Mouse (Mus musculus) CH12F3 (cell line): Measurements from ENCODE around the gene 4930507D05Rik.
"Not testable (repeated sequence)": the region's sequence is repeated elsewhere in the genome, so short reads cannot be mapped to it uniquely, and the experiment has no call there.

ENCODE experiments used
- in situ Hi-C: fragments of 300-500 bp; cut with MboI; formaldehyde crosslinking; loops from 2 replicates; pipeline ENCODE4 v1.14.3; 2020; ENCODE audit warnings: low sequenced_read_pairs

The 4930507D05Rik gene

DNA sequence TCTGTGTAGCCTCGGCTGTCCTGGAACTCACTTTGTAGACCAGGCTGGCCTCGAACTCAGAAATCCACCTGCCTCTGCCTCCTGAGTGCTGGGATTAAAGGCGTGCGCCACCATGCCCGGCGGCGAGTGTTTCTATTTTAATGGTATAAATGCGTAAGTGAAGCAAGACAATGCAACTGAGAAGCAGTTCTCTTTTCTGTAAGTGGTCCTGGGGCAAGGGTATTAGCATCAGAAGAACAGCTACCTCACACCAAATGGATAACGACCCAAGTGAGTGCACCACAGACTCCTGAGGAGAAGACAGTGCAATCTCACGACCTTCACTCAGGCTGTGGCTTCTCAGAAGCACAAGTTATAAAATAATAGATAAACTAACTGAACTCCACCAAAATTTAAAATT is 25.7 kb downstream of the 4930507D05Rik start:
- in situ Hi-C loops = no loop called here

DNA sequence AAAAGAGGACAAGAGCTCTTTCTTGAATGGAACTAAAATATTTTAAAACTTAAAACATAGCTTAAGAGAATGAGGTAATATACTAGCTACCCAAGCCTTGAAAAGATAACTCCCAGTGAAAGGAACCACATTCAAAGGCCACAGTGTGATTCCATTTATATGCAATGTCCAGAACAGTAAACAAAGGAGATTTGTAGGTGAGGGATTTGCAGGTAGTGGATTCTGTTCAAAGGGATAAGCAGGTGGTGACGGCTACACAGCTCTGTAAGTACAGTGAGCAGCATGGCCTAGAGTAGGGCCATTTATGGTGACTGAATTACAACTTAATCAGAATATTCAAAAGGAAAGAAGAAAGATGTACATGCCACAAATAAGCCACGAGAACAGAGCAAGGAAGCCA is 27.7 kb downstream of the 4930507D05Rik start:
- in situ Hi-C loops = no loop called here

DNA sequence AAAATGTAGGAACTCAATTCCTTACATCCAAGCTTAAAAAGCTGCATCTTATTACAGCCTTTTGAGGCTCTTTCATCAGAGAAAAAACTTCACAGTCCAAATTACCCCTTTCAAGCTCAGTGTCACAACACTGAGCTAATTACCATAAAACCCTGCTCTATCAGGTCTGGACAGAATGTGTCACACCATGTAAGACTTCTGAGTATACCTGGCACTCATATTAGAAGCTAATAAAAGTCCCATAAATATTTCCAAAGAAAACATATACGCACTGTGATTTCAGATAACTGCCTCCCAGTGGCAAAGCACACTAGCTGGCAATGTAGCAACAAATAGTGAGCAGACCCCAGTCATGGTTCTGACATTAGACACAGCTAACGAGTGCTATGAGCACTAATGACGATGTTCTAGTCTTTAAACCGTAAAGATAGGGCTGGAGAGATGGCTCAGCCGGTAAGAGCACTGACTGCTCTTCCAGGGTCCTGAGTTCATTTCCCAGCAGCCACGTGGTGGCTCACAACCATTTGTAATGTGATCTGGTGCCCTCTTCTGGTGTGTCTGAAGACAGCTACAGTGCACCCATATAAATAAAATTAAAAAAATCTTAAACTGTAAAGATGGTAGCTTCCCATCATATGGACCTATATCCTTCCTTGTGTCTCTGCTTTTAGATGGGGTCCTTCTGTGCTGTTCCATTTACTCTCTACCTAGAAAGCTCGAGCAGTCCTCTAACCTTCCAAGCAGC is 32.0 kb downstream of the 4930507D05Rik start:
- in situ Hi-C loops = no loop called here

DNA sequence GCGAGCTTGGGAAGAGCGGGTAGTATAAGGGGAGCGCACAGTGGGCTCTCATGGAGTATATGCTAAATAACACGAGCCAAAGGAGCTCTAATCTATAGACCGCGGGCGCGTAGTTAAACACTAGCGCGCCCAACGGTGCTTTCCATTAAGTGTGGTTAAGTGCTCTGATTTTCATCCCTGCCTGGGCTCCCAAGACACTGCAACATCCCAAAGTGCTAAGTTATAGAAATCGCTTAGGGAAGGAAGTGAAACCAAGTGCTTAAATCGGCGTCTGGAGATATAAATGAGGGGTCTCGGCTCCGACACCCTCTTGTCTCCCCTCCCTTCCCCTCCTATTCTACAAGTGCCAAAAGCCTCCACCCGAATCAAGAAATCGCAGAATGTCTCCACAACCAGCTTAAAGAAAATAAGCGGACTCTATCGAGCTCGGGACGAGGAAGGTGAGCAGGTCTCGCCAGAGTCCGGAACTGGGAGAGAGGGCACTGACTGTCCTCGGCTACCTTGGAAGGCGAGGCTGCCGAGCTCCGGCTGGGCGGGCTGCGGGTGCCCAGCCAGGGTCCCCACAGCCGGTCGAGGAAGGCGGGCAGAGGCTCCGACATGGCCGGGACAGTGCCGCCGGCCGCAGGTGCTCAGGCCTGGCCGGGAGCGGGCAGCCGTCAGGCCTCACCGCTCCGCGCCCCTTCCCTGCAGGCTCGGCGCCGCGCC is 36.7 kb downstream of the 4930507D05Rik start:
- in situ Hi-C loops = no loop called here

DNA sequence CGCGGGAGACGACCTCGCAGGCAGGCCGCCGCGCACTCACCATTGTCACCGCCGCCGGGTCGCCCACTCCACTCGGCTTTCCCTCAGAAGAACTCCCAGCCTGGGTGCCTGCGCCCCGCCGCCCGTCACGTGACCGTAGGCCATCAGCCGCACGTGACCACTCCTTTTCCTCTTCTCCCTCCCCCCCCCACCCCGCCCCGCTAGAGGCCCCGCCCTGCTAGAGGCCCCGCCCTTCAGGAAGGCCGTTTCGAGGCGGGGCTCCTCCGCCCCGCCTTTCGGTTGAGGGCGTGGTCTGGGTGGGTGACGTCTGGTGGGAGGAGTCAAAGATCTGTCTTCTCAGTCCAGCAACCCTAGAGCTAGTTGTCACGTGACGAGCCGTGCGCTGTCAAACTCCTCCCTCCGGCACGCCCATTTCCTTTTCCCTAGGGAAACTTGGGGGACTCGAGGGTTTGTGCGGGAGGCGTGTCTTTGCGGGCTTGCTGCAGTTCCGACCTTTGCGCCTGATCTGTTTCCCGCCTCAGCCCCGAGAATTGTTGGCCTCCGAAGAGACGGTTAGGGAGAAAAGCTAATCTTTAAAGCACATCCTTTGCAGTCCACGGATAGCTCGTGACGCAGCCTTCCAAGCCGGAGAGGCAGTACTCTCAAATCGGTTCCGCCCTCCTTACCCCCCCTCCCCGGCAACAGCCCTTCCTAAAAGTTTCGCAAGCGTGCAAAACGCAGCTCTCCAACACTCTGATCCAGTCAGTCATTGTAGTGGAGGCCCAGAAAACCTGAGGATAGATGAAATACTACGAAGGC is 37.5 kb downstream of the 4930507D05Rik start, which contains the start of gene Vps26a:
Vps26a (minus strand) TSS at position 188 of the 798 bp plus-strand sequence.
- in situ Hi-C loops = no loop called here

DNA sequence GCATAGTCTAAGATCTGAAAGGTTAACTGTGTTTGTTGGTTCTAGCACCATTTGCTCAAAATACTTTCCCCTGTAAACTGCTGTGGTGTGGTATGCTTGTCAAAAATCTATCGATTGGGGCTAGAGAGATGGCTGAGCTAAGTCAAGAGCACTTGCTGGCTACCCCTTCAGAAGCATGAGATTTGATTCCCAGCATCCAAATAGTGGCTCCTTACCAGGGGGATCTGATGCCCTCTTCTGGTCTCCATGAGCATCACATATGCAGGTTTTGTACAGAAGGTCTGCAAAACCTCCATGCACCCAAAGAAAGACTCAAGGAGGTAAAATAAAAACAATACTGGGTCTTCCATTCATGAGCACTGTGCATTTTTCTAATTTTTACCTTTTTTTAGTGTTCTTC is 39.0 kb downstream of the 4930507D05Rik start:
- in situ Hi-C loops = no loop called here

DNA sequence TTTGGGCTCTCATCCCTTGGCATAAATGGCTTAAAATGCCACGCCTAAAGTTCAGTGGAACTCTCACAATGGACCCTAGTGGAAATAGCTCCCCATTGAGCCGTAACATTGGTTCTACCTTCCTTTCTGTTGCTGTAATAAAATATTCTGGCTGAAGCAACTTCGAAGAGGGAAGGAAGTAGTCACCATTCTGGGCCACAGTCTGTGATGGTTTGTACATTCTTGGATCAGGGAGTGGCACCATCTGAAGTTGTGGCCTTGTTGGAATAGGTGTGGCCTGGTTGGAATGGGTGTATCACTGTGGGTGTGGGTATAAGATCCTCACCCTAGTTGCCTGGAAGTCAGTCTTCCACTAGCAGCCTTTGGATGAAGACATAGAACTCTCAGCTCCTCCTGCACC is 42.4 kb downstream of the 4930507D05Rik start:
- in situ Hi-C loops = not testable (repeated sequence)

DNA sequence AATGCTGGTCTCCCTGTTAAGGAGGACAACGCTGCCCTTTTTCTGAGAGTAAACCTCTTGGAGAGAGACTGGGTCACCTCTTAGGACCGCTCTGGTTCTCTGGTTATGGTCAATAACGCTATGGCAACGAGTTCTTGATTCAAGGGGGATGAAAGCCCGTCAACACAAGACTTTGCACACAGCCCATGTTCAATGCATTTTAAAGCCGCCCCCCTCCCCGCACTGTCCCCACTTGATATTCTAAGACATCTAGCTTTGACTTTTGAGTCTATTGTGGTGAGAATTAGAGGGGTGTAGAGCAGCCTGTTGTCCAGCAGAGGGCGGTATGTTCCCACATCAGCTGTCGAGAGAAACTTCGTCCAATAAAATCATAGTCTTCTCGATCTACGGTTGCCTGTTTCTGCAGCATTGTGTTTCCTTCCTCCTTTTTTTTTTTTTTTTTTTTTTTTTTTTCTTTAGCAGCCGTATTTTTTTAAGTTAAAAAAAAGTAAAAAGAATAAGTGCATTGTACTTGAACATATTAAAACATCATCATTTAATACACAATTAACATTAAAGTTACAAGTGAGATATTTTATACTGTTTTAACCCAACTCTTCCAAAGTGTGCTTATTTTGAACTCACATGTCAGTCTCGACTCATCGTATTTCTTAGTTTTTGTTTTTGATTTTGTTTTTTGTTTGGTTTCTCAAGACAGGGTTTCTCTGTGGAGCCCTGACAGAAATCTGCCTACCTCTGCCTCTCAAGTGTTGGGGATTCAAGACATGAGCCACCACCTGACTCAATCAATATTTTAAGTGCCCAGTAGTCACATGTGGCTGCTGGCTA is 51.0 kb downstream of the 4930507D05Rik start:
- in situ Hi-C loops = loop anchor here (5.0 kb wide), 1 partner anchor 47 kb away; no protein-coding TSS in a partner anchor
